Mouse (Mus musculus) embryonic fibroblast, embryonic 13.5 days (primary cell): ENCODE measurements around the gene Enc1.

Source experiments
- CTCF ChIP-seq: IDR thresholded peaks from 2 replicates; pipeline ENCODE4 v1.5.1; 2011; ENCODE audit warnings: mild to moderate bottlenecking, control low read depth, low read length, moderate library complexity, borderline replicate concordance; ENCODE audit not compliant: insufficient read depth
- POLR2A ChIP-seq: IDR thresholded peaks from 2 replicates; pipeline ENCODE4 v1.6.1; 2011; ENCODE audit warnings: low read depth, mild to moderate bottlenecking, control low read depth, low read length, moderate library complexity

DNA sequence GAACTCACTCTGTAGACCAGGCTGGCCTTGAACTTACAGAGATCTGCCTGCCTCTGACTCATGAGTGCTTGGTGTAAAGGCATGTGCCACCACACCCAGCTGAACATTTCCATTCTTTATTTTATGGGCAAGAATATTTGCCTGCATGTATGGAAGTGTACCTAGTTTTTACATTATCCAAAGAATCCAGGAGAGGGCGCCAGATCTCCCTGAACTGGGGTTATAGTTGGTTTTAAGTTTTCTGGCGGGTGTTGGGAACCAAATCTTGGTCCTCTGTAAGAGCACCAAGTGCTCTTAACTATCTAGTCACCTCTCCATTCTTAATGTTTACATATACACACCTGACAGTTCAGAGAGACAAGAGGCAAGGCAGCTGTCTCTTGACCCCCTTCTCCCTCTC lies 7.8 kb upstream of the Enc1 start:
- TF ChIP-seq CTCF, result no peak
- TF ChIP-seq POLR2A, result no peak
